Mouse (Mus musculus) intestine, postnatal 0 days (tissue): ENCODE results near the gene Eml3. TPM values are rescaled to one million over a fixed set of nuclear protein-coding genes. Genes with fewer than 3 reads are reported as not detected.
A peak's percentile ranks its signal among the peaks of the same experiment; 100 is the strongest.

Source experiments
- ATAC-seq: fragments of 200-750 bp; cut with Nextera tagmentation; 2 replicates; pipeline ENCODE4 v1.8.0; 2017; ENCODE audit warnings: mild to moderate bottlenecking, moderate TSS enrichment, moderate library complexity
- H3K27ac ChIP-seq: fragments of 300-500 bp; sonication (generic); 2 replicates; pipeline ENCODE4 v1.5.1; 2014; ENCODE audit warnings: mild to moderate bottlenecking, low read depth, low read length, moderate library complexity
- H3K27me3 ChIP-seq: fragments of 300-500 bp; sonication (generic); replicated peaks from 2 replicates; pipeline ENCODE4 v1.6.1; 2014; ENCODE audit warnings: low read length, mixed read lengths; ENCODE audit not compliant: control insufficient read depth, insufficient read depth
- H3K36me3 ChIP-seq: fragments of 300-500 bp; sonication (generic); 2 replicates; pipeline ENCODE4 v1.6.1; 2014; ENCODE audit warnings: mild to moderate bottlenecking, moderate library complexity; ENCODE audit not compliant: control insufficient read depth, insufficient read depth
- H3K4me1 ChIP-seq: fragments of 300-500 bp; sonication (generic); replicated peaks from 2 replicates; pipeline ENCODE4 v1.6.1; 2014; ENCODE audit warnings: antibody characterized with exemption, low read length, mixed read lengths; ENCODE audit not compliant: control insufficient read depth, insufficient read depth
- H3K4me2 ChIP-seq: fragments of 300-500 bp; sonication (generic); replicated peaks from 2 replicates; pipeline ENCODE4 v1.6.1; 2014; ENCODE audit warnings: low read depth, mild to moderate bottlenecking, moderate library complexity
- H3K4me3 ChIP-seq: fragments of 300-500 bp; sonication (generic); 2 replicates; pipeline ENCODE4 v1.5.1; 2014; ENCODE audit warnings: low read depth, low read length
- H3K9ac ChIP-seq: fragments of 300-500 bp; sonication (generic); 2 replicates; pipeline ENCODE4 v1.6.1; 2014; ENCODE audit warnings: mild to moderate bottlenecking, low read depth, low read length
- H3K9me3 ChIP-seq: fragments of 300-500 bp; sonication (generic); 2 replicates; pipeline ENCODE4 v1.6.1; 2016; ENCODE audit warnings: mixed run types; ENCODE audit not compliant: control insufficient read depth
- CTCF ChIP-seq: sonication (generic); IDR thresholded peaks from 2 replicates; pipeline ENCODE4 v1.5.1; 2016; ENCODE audit warnings: low read depth, mild to moderate bottlenecking, control low read depth, antibody characterized with exemption, moderate library complexity
- WGBS: fragments of 180-500 bp; shearing (Covaris S2); extraction: QIAGEN DNeasy Blood & Tissue Kit; methylation state at CpG from one replicate; pipeline ENCODE4 v1.1.7; 2014; 5-methylcytosine and 5-hydroxymethylcytosine counted together
- polyA plus RNA-seq: library from polyadenylated mRNA; unstranded; fragments of >200 nt; fragmentation: Nextera tagmentation; extraction: Ambion mirVana; gene quantifications from 2 replicates; pipeline ENCODE4 v1.2.1, GENCODE M21; 2015

The Eml3 gene
- polyA plus RNA-seq, 1 experiment from 2014 or later: 12.0 TPM

DNA sequence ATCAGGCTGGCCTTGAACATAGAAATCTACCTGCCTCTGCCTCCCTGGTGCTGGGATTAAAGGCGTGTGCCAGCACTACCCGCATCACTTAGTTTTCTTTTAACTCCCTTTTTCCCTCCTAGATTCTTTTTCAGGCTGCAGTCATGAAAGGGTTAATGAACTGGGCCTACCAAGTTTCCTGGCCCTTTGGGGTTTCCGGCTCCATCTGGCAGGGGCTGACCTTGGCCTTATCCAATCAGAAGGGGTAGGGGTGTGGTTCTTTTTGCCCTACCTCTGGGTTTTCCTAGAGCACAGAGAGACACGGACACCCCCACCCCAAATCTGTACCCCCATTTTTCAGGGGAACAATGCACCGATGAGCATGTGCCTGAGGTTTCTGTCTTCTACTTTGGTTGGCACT, 15.4 kb downstream of the Eml3 start:
- Histone ChIP-seq H3K9ac (0 out of 2 replicates have a peak overlapping the region, but pooled peaks have one; percentile 1), H3K9me3 (no peaks in the 10 kb centered on the region), H3K27me3 (no peaks in the 10 kb centered on the region), H3K4me1 (no peaks in the 10 kb centered on the region; the same call in 1 of the 2 replicates), H3K4me3 (peak overlapping the region; percentile 20), H3K27ac (no peak overlapping the region; the same call in 1 of the 2 replicates), H3K36me3 (peaks cover 52% of the 10 kb centered on the region), H3K4me2 (peak overlapping the region; percentile 50)
- TF ChIP-seq CTCF: no peak
- 14% methylated on average over 5 of the region's 5 CpGs for WGBS
- ATAC-seq: no peak

DNA sequence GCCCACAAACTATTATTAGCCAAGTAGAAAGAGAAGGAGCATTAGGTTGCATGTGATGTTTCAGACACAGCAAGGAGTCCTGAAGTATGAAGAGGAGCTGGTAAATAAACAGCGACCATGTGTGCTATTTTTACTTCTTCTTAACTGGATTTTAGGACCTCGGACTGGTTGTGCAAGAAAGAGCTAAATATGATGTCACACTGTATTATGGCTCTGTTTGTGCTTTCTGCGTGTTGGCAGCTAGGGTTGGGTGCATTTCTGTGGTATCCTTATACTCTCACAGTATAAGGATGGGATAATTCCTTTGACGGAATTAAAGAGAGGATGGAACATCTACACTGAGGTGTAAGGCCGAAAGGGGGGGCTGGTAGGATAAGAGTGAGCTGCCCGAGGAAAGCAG, 15.9 kb downstream of the Eml3 start:
- WGBS: 58% methylated on average over 6 of the region's 6 CpGs
- H3K9me3 ChIP-seq: no peaks in the 10 kb centered on the region
- H3K27ac ChIP-seq: no peak overlapping the region; the same call in 1 of the 2 replicates
- 0 out of 2 replicates have a peak overlapping the region, but pooled peaks have one; percentile 1 for H3K9ac ChIP-seq
- H3K27me3 ChIP-seq: no peaks in the 10 kb centered on the region
- H3K4me2 ChIP-seq: peak overlapping the region; percentile 50
- ATAC-seq: no peak
- H3K36me3 ChIP-seq: peaks cover 54% of the 10 kb centered on the region
- H3K4me1 ChIP-seq: no peaks in the 10 kb centered on the region; the same call in 1 of the 2 replicates
- no peak; the same call in 1 of the 2 replicates for TF ChIP-seq CTCF
- peak overlapping the region; percentile 20 for H3K4me3 ChIP-seq

GRCm38 (mm10) chr19:8946929-8947328, 17.6 kb downstream of the Eml3 start:
- H3K4me3 ChIP-seq: no peak overlapping the region

GRCm38 (mm10) chr19:8950190-8950589, 20.8 kb downstream of the Eml3 start:
- Histone ChIP-seq H3K9ac (no peak overlapping the region), H3K27ac (no peak overlapping the region), H3K36me3 (peaks cover 68% of the 10 kb centered on the region), H3K9me3 (no peaks in the 10 kb centered on the region), H3K4me1 (no peaks in the 10 kb centered on the region), H3K27me3 (no peaks in the 10 kb centered on the region), H3K4me2 (no peak overlapping the region), H3K4me3 (no peak overlapping the region)
- ATAC-seq: no peak
- WGBS: 91% methylated on average over 5 of the region's 5 CpGs
- TF ChIP-seq CTCF: no peak

More at GRCm38 (mm10) chr19:8946929-8947328, 17.6 kb downstream of the Eml3 start:
- no peak for TF ChIP-seq CTCF
- H3K9ac ChIP-seq: no peak overlapping the region
- H3K27me3 ChIP-seq: no peaks in the 10 kb centered on the region
- 87% methylated on average over 7 of the region's 7 CpGs for WGBS
- no peak for ATAC-seq
- peaks cover 64% of the 10 kb centered on the region for H3K36me3 ChIP-seq
- no peak overlapping the region for H3K4me2 ChIP-seq
- no peaks in the 10 kb centered on the region for H3K9me3 ChIP-seq
- H3K4me1 ChIP-seq: no peaks in the 10 kb centered on the region
- H3K27ac ChIP-seq: no peak overlapping the region

DNA sequence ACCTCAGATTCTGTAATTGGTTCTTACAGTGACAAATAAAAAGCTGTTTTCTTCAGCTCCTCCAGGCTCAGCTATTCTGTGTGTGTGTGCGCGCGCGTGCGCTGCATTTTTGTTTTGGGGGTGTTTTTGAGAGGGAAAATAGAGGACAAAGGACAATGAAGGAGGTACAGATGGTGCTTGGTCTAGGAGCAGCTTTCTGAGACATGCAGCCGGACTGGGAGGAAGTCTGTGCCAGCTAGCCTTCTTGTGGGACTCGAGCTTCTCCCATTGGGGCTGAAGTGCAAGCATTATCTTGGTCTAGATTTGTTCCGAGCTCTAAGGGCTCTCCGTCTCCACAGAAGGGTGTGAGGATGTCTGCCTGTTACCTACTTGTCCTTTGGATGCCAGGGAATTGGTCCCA, 22.9 kb downstream of the Eml3 start:
- Histone ChIP-seq H3K4me3 (no peak overlapping the region), H3K36me3 (peaks cover 49% of the 10 kb centered on the region), H3K9ac (no peak overlapping the region), H3K4me2 (no peak overlapping the region), H3K4me1 (no peaks in the 10 kb centered on the region), H3K9me3 (no peaks in the 10 kb centered on the region), H3K27me3 (no peaks in the 10 kb centered on the region), H3K27ac (no peak overlapping the region)
- ATAC-seq: no peak
- WGBS: 84% methylated on average over 9 of the region's 9 CpGs
- no peak for TF ChIP-seq CTCF

- peaks cover 43% of the 10 kb centered on the region for H3K36me3 ChIP-seq
- peak within 1 kb of the TSS; percentile 81 for H3K4me2 ChIP-seq
- peak; percentile 3; the same call in 1 of the 2 replicates for TF ChIP-seq CTCF
- H3K27me3 ChIP-seq: no peaks in the 10 kb centered on the region
- 2% methylated on average over 46 of the region's 46 CpGs for WGBS
- peak within 1 kb of the TSS; percentile 60 for H3K27ac ChIP-seq
- no peaks in the 10 kb centered on the region for H3K9me3 ChIP-seq
- H3K4me3 ChIP-seq: peak within 1 kb of the TSS; percentile 53
- ATAC-seq: peak; percentile 94
- H3K4me1 ChIP-seq: no peaks in the 10 kb centered on the region
- peak within 1 kb of the TSS; percentile 48 for H3K9ac ChIP-seq
Observed at GRCm38 (mm10) chr19:8953135-8954039, 24.0 kb downstream of the Eml3 start, which contains the start of gene Tut1. Gene Tut1, plus strand, starts transcription at chr19:8953847.
